Mouse (Mus musculus) brain, embryonic 18.5 days (tissue): ENCODE results near the gene Rrp9.
A peak's percentile ranks its signal among the peaks of the same experiment; 100 is the strongest.

Experiments used
- DNase-seq: peaks from one replicate; pipeline ENCODE4 v3.0.0-alpha.2; 2012; ENCODE audit warnings: low read depth, low spot score

The Rrp9 gene

DNA sequence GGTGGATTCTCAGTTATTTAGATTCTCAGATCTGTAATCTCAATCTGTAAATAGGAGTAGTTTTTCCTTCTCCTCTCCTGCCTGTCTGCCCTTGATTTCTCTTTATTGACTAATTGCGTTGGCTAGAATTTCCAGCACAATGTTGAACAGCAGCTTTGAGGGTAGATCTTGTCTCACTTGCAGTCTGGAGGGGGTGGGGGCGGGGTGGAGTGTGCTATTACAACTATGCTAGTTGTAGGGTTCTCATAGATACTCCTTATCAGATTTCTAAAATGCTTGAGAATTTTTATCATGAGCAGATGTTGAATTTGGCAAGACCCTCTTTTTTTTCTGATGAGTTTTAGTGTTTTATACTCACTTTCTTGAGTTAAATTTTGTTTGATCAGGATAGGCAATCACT is 43.7 kb downstream of the Rrp9 start:
- DNase-seq = no peak

DNA sequence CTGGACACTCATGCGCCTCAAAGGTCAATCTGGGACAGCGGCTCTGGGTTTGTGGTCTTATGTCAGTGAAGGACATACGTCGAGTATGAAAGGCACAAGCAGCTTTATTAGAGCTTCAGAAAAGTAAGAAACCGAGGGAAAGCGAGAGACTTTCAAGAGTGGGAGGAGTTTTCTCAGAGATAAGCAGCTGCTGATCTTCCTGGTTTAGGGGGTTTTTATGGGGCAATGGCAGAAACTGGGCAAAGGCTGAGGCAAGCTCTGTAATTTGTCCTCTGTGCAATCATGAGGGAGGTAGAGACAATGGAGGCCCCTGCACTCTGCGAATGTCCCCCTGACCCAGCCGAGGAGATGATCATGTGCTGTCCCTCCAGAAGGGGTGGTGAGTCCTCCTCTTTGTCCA is 44.1 kb downstream of the Rrp9 start:
- DNase-seq = no peak

DNA sequence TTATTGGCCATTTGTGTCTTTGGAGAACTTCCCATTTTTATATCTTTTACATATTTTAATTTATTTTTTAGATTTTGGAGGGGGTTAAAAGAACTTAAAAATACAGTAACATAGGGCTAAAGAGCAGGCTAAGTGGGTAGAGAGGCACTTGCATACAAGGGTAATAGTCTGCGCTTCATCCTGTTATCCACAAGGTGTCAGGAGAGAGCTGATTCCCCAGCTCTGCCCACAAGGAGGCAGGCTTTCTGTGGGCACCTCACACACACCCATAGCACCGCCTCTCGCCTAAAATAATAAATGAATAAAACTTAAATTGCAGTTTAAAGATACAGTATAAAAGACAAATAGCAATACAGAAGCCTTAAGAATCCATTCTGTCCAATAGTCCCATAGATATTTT is 56.1 kb downstream of the Rrp9 start:
- peak; percentile 2 for DNase-seq

DNA sequence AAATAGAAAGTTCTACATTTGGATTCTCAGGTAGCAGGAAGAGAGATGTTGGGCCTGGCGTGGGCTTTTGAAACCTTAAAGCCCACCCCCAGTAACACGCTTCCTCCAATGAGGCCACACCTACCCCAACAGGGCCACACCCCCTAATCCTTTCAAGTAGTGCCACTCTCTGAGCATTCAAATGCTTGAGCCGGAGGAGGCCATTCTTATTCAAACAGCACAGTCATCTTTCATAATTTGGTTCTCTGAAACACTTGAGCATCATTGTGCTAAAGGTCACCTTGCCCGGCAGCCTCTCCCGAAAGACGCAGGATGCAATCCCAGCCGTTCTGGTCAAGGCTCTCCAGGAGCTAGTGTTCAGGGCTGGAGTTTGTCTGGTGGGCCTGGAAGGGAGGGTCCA is 58.5 kb downstream of the Rrp9 start:
- no peak for DNase-seq

DNA sequence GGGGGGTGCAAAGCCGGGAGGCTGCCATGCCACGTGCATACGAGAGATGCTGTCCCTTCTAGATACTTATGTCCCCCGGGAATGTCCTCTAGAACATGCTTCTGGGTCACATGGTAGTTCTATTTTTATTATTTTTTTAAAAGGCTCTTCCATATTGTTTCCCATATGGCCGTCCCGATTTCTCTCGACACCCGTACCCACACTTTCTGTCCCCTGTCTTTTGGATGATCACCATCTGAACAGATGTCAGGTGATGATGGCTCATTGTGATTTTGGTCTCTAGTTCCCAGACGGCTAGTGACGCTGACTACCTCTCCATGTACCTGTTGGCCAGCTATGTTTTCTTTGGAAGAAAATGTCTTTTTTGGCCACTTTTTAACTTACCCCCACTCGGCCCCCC is 59.2 kb downstream of the Rrp9 start:
- DNase-seq = no peak
